Mouse (Mus musculus) ES-Bruce4 (cell line): ENCODE data around the gene B4galnt1.

Experiments used
- CTCF ChIP-seq: IDR thresholded peaks from one replicate; pipeline ENCODE4 v1.8.1; 2011; ENCODE audit warnings: low read depth, low read length
- POLR2A ChIP-seq: IDR thresholded peaks from one replicate; pipeline ENCODE4 v1.8.1; 2011; ENCODE audit warnings: low read length; ENCODE audit not compliant: insufficient read depth

GRCm38 (mm10) chr10:127182624-127183023 lies 17.6 kb downstream of the B4galnt1 start:
- TF ChIP-seq CTCF (no peak), POLR2A (no peak)
